Mouse (Mus musculus): Measurements from ENCODE around the gene Gm17018.

- no peak for TF ChIP-seq POLR2A (IDR thresholded peaks at IDR 0.05; ENCODE audit: control insufficient read depth, low read depth, low read length)
- TF ChIP-seq CTCF (IDR thresholded peaks at IDR 0.05; ENCODE audit: control insufficient read depth, insufficient read depth, insufficient replicate concordance, low read depth, low read length): no peak
Observed at GRCm38 (mm10) chr19:45608648-45609339, 48.4 kb downstream of the Gm17018 start.

Data from testis, adult 2 months (tissue).